Mouse (Mus musculus) ES-Bruce4 (cell line): ENCODE measurements around the gene Ypel3.

Experiments used
- EP300 ChIP-seq: IDR thresholded peaks from 2 replicates; pipeline ENCODE4 v1.6.1; 2011; ENCODE audit warnings: low read depth, low read length; ENCODE audit not compliant: insufficient read depth
- POLR2A ChIP-seq: IDR thresholded peaks from one replicate; pipeline ENCODE4 v1.8.1; 2011; ENCODE audit warnings: low read length; ENCODE audit not compliant: insufficient read depth

DNA sequence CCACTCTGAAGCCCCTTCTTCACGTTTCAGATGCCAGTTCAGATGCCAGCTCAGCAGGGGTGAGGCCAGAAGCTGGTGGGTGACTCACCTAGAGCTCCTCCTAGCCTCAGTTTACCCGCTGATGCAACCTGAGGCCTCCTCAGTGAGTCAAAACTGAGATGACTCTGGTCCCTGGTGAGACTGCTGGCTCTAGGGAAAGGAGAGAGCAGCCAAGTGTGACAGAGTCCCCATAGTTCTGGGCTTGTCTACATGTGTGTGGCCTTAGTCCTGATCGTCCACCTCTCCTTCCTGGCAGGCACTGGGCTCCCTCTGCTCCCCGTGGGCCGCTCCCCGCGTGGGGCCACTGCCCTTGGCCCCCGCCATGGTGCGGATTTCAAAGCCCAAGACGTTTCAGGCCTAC, 721 bp downstream of the Ypel3 start:
- no peak for TF ChIP-seq POLR2A
- no peak for TF ChIP-seq EP300
